Mouse (Mus musculus) liver, adult 2 months (tissue): ENCODE results near the gene Axin1. TPM values are rescaled to one million over a fixed set of nuclear protein-coding genes. Genes with fewer than 3 reads are reported as not detected.
"Not testable (repeated sequence)": the region's sequence is repeated elsewhere in the genome, so short reads cannot be mapped to it uniquely, and the experiment has no call there.

Experiments used
- DNase-seq: peaks from one replicate; pipeline ENCODE4 v3.0.0-alpha.2; 2011; ENCODE audit warnings: low read depth, low spot score; ENCODE audit errors: extremely low read depth
- H3K27ac ChIP-seq: fragments of 200-500 bp; replicated peaks from 2 replicates; pipeline ENCODE4 v1.5.1; 2012; ENCODE audit warnings: low read depth, mild to moderate bottlenecking, control low read depth, inconsistent platforms, low read length; ENCODE audit not compliant: insufficient read depth
- H3K27me3 ChIP-seq: fragments of 200-500 bp; 2 replicates; pipeline ENCODE4 v1.6.1; 2012; ENCODE audit warnings: mild to moderate bottlenecking, moderate library complexity, low read length, inconsistent platforms; ENCODE audit not compliant: control insufficient read depth, insufficient read depth
- H3K36me3 ChIP-seq: fragments of 200-500 bp; 2 replicates; pipeline ENCODE4 v1.6.1; 2012; ENCODE audit warnings: low read length, inconsistent platforms; ENCODE audit not compliant: control insufficient read depth, insufficient read depth
- H3K4me1 ChIP-seq: fragments of 200-500 bp; 2 replicates; pipeline ENCODE4 v1.6.1; 2011; ENCODE audit warnings: low read length; ENCODE audit not compliant: control insufficient read depth, insufficient read depth
- H3K4me3 ChIP-seq: fragments of 200-500 bp; 2 replicates; pipeline ENCODE4 v1.5.1; 2011; ENCODE audit warnings: low read depth, mild to moderate bottlenecking, control low read depth, low read length, moderate library complexity; ENCODE audit not compliant: insufficient read depth
- H3K79me2 ChIP-seq: fragments of 200-500 bp; 2 replicates; pipeline ENCODE4 v1.6.1; 2012; ENCODE audit warnings: inconsistent platforms, mild to moderate bottlenecking, low read length, moderate library complexity; ENCODE audit not compliant: control insufficient read depth, insufficient read depth
- H3K9ac ChIP-seq: fragments of 200-500 bp; 2 replicates; pipeline ENCODE4 v1.6.1; 2012; ENCODE audit warnings: low read depth, mild to moderate bottlenecking, control low read depth, inconsistent platforms, low read length
- CTCF ChIP-seq: fragments of 200-500 bp; IDR thresholded peaks from 2 replicates; pipeline ENCODE4 v1.5.1; 2011; ENCODE audit warnings: low read depth, low read length, control low read depth
- POLR2A ChIP-seq: fragments of 200-500 bp; IDR thresholded peaks from 2 replicates; pipeline ENCODE4 v1.6.1; 2011; ENCODE audit warnings: low read length, control low read depth; ENCODE audit not compliant: insufficient read depth; ENCODE audit errors: extremely low read depth
- WGBS: fragments of 180-500 bp; shearing (Covaris S2); methylation state at CpG from one replicate; pipeline ENCODE4 v1.1.7; 2018; 5-methylcytosine and 5-hydroxymethylcytosine counted together
- polyA plus RNA-seq: library from polyadenylated mRNA; depleted of rRNA; stranded (reverse); fragments of >200 nt; gene quantifications from 2 replicates; pipeline ENCODE4 v1.2.3, GENCODE M21; 2012
- total RNA-seq: library from RNA; depleted of rRNA; stranded (reverse); fragments of >200 nt; gene quantifications from 2 replicates; pipeline ENCODE4 v1.2.3, GENCODE M21; 2014

Gene Axin1
- total and polyA plus RNA-seq, 2 experiments: 8.4 to 8.9 TPM

DNA sequence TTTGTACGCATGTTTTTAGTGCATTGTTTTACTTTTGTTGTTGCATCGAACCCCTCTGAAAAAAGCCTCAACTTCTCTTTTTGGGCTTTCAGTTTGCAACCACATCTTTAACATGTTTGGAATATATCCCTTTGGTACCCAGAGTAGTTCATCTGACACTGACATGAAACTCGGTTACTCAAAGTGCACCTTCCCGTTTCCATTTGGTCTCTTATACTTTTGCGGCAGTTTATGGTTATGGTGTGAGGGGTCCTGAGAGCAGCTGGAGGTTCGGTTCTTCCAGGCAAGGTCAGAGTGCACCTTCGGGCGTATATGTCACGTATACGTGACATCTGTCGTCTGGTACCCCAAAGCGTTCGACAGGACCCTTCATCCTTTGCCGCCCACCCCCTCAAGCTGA is 25.7 kb upstream of the Axin1 start:
- DNase-seq: no peak
- no peak overlapping the region for H3K27ac ChIP-seq

GRCm38 (mm10) chr17:26113181-26113948 is 25.1 kb upstream of the Axin1 start, which contains the start of gene Tmem8:
Tmem8 (plus strand) TSS chr17:26113299.
- peaks cover 6% of the 10 kb centered on the region for H3K4me1 ChIP-seq
- TF ChIP-seq CTCF (peak; percentile 19; the same call in 1 of the 2 replicates), POLR2A (0 out of 2 replicates have a peak, but pooled peaks have one; percentile 39)
- H3K9ac ChIP-seq: peak within 1 kb of the TSS; percentile 85
- peak; percentile 38 for DNase-seq
- peak within 1 kb of the TSS; percentile 70 for H3K4me3 ChIP-seq
- H3K27ac ChIP-seq: no peak within 1 kb of the TSS
- no peaks in the 10 kb centered on the region for H3K36me3 ChIP-seq
- no peaks in the 10 kb centered on the region for H3K27me3 ChIP-seq
- WGBS: under 1% methylated on average over 75 of the region's 75 CpGs
- no peaks in the 10 kb centered on the region for H3K79me2 ChIP-seq

More for the DNA sequence above, 25.7 kb upstream of the Axin1 start:
- H3K9ac ChIP-seq: no peak overlapping the region
- 37% methylated on average over 14 of the region's 14 CpGs for WGBS
- H3K4me3 ChIP-seq: peak overlapping the region; percentile 70; the same call in 1 of the 2 replicates
- peaks cover 6% of the 10 kb centered on the region for H3K4me1 ChIP-seq
- H3K27me3 ChIP-seq: no peaks in the 10 kb centered on the region
- TF ChIP-seq CTCF (no peak), POLR2A (no peak)
- H3K36me3 ChIP-seq: no peaks in the 10 kb centered on the region
- H3K79me2 ChIP-seq: no peaks in the 10 kb centered on the region

DNA sequence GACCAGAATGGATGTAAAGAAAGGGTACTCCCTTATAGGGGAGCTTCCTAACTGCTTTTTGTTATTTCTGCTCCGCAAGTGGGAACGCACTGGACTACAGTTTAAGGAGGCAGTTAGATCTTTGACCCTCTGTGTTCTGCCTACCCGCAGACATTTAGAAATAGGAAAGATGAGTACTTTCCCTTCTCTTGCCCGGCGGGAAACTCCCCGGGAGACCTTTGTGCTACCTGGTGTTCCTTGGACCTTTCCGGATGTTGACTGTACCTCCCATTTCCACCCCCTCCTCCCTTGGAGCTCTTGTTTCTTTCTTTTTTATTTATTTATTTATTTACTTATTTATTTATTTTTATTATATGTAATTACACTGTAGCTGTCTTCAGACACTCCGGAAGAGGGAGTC is 24.4 kb upstream of the Axin1 start:
- TF ChIP-seq POLR2A (no peak), CTCF (no peak)
- no peaks in the 10 kb centered on the region for H3K27me3 ChIP-seq
- peak; percentile 31 for DNase-seq
- H3K79me2 ChIP-seq: no peaks in the 10 kb centered on the region
- peaks cover 6% of the 10 kb centered on the region for H3K4me1 ChIP-seq
- peak overlapping the region; percentile 70 for H3K4me3 ChIP-seq
- no peaks in the 10 kb centered on the region for H3K36me3 ChIP-seq
- WGBS: 14% methylated on average over 8 of the region's 8 CpGs
- peak overlapping the region; percentile 85 for H3K9ac ChIP-seq
- no peak overlapping the region for H3K27ac ChIP-seq

DNA sequence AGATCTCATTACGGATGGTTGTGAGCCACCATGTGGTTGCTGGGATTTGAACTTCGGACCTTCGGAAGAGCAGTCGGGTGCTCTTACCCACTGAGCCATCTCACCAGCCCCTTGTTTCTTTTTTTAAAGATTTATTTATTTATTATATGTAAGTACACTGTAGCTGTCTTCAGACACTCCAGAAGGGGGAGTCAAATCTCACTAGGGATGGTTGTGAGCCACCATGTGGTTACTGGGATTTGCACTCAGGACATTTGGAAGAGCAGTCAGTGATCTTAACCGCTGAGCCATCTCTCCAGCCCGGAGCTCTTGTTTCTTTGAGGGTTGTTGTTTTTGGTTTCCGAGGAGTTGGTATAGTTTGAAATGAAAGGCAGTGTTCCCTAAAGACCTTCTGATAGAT is 24.0 kb upstream of the Axin1 start:
- not testable (repeated sequence) for H3K36me3 ChIP-seq, H3K27me3 ChIP-seq, H3K4me1 ChIP-seq, H3K79me2 ChIP-seq, H3K4me3 ChIP-seq, H3K27ac ChIP-seq, H3K9ac ChIP-seq, DNase-seq
- 74% methylated on average over 7 of the region's 7 CpGs for whole genome bisulfite sequencing

DNA sequence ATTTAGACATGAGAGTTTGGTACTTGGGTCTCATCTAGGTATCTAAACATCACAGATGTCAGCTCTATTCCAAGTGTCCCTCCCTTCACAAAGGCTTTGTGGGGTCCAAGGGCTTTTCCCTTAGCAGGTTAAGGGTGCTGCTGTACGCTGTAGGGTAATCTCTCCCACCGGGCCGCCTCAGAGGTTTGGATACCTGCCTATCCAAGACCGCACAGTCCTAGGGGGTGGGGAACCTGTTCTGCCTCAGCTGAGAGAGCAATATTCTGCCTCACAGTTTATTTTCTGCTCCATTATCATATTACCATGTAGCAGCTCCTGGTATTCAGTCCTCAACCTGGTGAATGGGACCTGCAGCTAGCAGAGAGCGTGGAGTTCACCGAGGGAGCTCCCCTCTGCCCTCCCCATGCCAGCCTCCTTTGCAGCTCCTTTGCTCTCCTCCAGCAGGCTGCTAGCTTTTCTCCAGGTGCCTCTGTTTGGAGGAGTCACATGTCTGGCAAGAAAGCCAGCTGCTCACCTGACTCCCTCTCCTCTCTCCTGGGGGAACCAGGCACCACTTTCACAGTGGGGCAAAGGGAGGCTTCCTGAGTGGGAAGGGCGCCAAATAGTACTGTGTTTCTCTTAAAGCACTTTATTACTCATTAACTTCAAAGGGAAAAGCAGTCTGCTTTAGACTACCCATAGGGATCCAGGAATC is 23.1 kb upstream of the Axin1 start:
- Histone ChIP-seq H3K9ac (no peak overlapping the region), H3K4me1 (peaks cover 7% of the 10 kb centered on the region), H3K4me3 (no peak overlapping the region), H3K27me3 (no peaks in the 10 kb centered on the region), H3K36me3 (no peaks in the 10 kb centered on the region), H3K79me2 (no peaks in the 10 kb centered on the region), H3K27ac (no peak overlapping the region)
- 75% methylated on average over 7 of the region's 7 CpGs for WGBS
- TF ChIP-seq POLR2A (no peak), CTCF (no peak)
- DNase-seq: peak; percentile 45

DNA sequence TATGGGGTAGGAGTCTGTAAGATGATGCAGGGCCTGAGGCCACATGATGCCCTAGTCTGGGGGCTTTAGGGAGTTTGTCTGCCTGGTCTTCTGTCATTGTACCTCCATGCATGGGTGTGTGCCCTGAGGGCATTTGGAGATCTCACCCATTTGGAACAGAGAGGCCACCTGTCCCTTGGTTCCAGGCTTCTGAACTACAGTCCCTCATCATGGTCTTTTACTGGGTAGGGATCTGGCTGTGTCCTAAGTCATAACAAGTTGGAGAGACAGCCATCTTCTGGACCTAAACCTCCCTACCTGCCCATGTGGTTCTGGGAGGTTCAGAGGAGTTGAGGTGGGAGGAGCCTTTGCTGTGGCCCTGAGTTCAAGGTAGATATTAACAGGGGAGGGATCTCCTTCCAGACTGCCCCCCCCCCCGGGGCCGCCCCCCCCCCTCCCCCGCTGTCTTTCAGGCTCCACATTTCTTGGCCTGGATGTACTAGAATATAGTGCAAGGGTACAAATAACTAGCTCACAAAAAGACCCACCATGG is 22.5 kb upstream of the Axin1 start:
- TF ChIP-seq CTCF (no peak), POLR2A (no peak)
- Histone ChIP-seq H3K4me1 (peaks cover 7% of the 10 kb centered on the region), H3K36me3 (no peaks in the 10 kb centered on the region), H3K9ac (no peak overlapping the region), H3K27ac (no peak overlapping the region), H3K27me3 (no peaks in the 10 kb centered on the region), H3K4me3 (no peak overlapping the region), H3K79me2 (no peaks in the 10 kb centered on the region)
- 30% methylated on average over 3 of the region's 3 CpGs for WGBS
- no peak for DNase-seq
